Mouse (Mus musculus): ENCODE results near the gene Fkbp5.
"Not testable (repeated sequence)": the region's sequence is repeated elsewhere in the genome, so short reads cannot be mapped to it uniquely, and the experiment has no call there.

The Fkbp5 gene

GRCm38 (mm10) chr17:28452889-28453288 is 64.4 kb downstream of the Fkbp5 start:
- DNase-seq, result no peak

- DNase-seq, result no peak
These were observed 65.4 kb downstream of the Fkbp5 start for GRCm38 (mm10) chr17:28451914-28452313.

- DNase-seq, result no peak
These were observed 65.8 kb downstream of the Fkbp5 start for GRCm38 (mm10) chr17:28451487-28451886.

- DNase-seq, result no peak
These were observed 69.1 kb downstream of the Fkbp5 start for GRCm38 (mm10) chr17:28448225-28448624.

GRCm38 (mm10) chr17:28447789-28448188 is 69.5 kb downstream of the Fkbp5 start:
- DNase-seq, result no peak

- no peak for DNase-seq
These were observed 70.5 kb downstream of the Fkbp5 start for GRCm38 (mm10) chr17:28446820-28447168.

GRCm38 (mm10) chr17:28445886-28446819 is 71.2 kb downstream of the Fkbp5 start:
- no peak for DNase-seq

- peak; percentile 20 to 41 for DNase-seq
These were observed 74.7 kb downstream of the Fkbp5 start for GRCm38 (mm10) chr17:28442661-28443060.

- no peak for DNase-seq
These were observed 78.8 kb downstream of the Fkbp5 start for GRCm38 (mm10) chr17:28438342-28439115.

GRCm38 (mm10) chr17:28437938-28438337 is 79.4 kb downstream of the Fkbp5 start:
- DNase-seq, result no peak

- DNase-seq, result no peak
These were observed 82.3 kb downstream of the Fkbp5 start for GRCm38 (mm10) chr17:28434921-28435485.

GRCm38 (mm10) chr17:28433029-28433428 is 84.3 kb downstream of the Fkbp5 start:
- no peak for DNase-seq

GRCm38 (mm10) chr17:28431931-28432335 is 85.4 kb downstream of the Fkbp5 start:
- no peak for DNase-seq

- no peak for DNase-seq
These were observed 86.3 kb downstream of the Fkbp5 start for GRCm38 (mm10) chr17:28431038-28431437.

GRCm38 (mm10) chr17:28428474-28429258 is 88.7 kb downstream of the Fkbp5 start:
- peak; percentile 52 to 69 for DNase-seq

- DNase-seq, result no peak
These were observed 89.7 kb downstream of the Fkbp5 start for GRCm38 (mm10) chr17:28427666-28428065.

GRCm38 (mm10) chr17:28424373-28424772 is 93.0 kb downstream of the Fkbp5 start:
- no peak for DNase-seq

- DNase-seq, result no peak
These were observed 96.3 kb downstream of the Fkbp5 start for GRCm38 (mm10) chr17:28421071-28421470.

GRCm38 (mm10) chr17:28420229-28421051 is 96.9 kb downstream of the Fkbp5 start:
- no peak for DNase-seq

GRCm38 (mm10) chr17:28419636-28420035 is 97.7 kb downstream of the Fkbp5 start:
- DNase-seq, result no peak

- peak; percentile 46 to 55 for DNase-seq
These were observed 98.4 kb downstream of the Fkbp5 start for GRCm38 (mm10) chr17:28418954-28419353.

GRCm38 (mm10) chr17:28418481-28418880 is 98.8 kb downstream of the Fkbp5 start:
- DNase-seq, result not testable (repeated sequence)

Data from kidney, postnatal 4 days (tissue).